Mouse (Mus musculus) telencephalon, adult 2 months (tissue): ENCODE measurements around the gene Tbkbp1.

ENCODE experiments used
- DNase-seq: peaks from one replicate; pipeline ENCODE4 v3.0.0-alpha.2; 2011; ENCODE audit warnings: low read depth, low spot score

Gene Tbkbp1

DNA sequence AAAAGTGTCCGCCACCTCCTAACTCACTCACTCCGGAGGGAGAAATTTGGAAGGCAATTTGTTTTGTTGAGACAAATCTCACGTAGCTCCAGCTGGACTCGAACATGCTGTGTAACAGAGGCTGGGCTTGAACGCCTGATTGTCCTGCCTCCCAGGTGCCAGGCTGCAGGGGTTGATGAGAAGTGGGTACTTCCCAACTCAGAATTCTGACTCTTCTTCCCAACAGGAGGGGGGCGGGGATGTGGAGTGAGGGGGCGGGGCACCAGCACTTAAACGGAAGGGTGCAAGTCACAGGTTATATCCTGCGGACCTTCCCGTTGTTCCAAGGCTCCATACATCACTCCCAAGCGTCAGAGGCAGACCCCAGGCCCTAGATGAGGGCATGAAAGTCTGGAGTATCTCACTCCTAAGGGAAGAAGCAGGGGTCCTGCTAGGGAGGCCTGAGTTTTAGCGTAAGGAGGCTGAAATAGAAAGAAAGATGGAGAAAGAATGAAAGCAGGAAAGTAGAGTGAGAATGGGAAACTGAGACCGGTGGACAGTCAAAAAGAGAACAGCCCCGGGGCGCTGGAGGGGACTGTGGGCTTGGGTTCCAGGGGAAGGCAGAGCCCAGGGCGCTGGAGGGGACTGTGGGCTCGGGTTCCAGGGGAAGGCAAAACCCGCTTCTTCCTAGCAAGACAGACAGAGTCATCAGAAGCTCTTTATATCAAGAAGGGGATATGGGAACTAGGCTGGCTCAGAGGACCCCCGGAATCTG, 23.6 kb downstream of the Tbkbp1 start:
- DNase-seq: no peak

DNA sequence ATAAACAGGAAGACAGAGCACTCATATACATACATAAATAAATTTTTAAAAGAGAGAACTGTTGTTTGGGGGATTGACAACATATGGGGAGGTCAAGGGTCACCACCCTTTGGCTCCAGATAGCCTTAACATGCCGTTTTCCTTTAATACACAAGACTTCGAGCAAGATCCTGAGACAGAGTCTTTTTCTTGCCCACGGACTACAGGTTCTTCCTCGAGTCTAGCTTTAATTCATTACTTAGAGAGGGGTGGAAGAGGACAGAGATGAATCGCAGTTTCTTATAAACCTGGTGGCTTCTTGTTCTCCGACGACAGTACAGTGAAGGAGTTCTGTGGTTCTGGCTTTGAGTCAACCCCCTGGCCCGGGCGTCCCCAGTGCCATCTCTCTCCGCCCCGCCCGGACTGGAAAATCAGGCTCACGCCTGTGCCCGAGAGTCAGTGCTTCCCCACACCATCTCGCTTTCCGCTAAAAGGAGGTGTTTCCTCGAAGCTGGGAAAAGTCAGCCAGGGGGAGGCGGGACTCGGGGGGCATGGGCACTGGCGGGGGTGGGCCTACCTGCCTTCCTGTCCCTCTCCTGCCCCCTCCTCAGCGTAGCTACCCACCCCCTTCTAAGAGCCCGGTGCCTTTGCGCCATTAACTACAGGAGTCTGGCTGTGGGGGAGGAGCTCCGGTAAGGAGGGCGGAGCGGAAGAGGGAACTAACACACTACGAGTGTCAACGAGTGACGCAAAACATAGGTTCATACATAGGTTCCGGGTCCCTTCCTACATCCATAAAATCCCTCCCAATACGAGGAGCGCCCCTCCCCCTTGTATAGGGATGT, 24.4 kb downstream of the Tbkbp1 start:
- DNase-seq: no peak

DNA sequence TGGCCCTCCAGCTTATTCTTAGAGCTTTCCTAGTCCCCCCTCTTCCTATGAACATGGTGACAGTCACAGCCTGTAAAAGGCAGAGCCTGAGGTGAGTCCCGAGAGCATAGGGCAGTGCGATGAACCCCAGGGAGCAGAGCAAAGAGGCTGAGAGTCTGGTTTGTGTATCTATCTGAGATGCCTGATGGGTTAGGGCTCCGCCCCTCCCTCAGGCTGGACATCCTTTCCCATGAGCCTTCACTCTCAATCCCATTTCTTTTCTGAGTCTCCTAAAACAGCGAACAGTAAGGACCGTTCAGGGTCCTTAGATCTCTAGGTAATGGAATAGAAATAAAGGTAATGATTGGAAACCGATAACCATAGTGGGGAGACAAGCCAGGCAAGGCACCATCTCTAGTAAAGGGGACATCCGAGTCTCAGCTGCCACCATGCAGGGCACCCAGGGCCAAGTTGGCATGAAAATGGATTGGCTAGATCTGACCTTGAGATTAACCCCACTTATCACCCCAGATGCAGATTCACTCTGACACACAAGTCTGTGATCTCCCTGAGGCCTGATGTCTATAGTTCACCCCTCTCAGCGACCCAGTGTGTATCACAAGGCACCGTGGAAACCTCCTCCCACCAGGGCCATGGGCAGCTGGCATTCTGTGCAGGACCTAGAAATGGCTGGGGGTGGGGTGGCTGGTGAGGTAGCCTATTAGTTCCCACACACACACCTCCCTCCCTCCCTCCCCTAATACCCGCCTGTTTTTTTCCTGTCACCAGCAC, 26.8 kb downstream of the Tbkbp1 start:
- no peak for DNase-seq

DNA sequence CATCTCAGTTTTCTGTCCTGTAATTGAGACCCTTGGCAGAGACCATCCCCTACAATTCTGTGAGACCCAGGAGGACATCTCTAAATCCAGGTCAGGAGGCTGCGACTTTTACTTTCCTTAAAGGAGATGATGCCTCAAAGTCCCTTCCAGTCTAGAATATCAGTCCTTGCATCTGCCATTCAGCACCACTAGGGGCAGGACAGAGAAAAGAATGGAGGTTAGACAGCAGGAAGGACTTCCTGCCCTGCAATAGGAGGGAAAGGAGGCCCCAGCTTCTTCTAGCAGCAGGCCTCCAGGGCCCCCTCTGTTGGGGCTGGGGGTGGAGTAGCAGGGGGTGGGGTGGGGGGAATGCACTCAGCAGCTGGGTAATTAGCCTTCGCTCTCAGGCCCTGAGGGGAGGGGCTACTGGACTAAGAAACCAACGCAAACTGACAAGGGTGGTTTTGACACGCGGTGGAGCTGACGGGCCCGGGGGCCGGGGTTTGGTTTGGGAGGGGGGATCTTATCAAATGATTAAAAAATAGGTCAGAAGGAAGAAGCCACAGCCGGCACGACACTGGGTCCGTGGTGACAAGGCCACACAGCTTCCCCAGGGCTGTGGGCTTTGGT, 27.9 kb downstream of the Tbkbp1 start:
- no peak for DNase-seq

DNA sequence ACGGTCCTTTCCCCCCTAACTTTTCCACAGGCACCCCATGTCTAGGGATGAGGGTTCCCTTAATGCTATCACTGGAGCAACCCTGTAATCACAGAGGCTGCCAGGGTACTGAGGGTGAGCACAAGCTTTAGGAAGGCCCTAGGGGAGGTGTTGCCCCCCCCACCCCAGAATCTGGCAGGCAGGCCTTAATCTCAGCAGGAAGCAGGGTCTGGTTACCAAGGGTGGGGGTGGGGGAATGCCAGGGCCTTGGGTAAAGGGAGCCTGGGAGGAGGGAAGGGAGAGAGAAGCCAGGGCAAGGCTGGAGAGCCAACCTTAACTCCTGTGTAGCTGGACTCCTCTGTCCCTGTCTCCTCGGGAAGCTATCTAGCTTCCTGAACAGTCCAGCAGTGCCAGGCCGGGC, 30.7 kb downstream of the Tbkbp1 start:
- DNase-seq: no peak

DNA sequence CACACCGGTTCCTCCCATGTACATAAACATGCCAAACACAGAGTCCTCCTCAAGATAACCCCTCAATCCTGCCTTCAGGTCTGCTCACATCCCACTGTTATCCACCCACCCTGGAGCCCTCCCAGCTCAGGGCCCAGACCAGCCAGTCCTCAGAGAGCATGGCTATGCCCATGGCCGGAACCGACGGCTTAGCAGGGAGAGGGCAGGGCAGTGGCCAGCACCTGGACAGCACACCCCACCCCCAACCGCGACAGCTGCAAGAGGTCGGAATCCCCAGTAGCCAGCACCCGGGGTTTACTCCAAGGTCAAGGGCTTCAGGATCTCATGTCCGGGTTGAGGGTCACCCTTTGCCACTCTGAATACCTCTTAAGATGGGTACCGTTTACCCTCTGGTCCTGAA, 31.1 kb downstream of the Tbkbp1 start:
- no peak for DNase-seq

DNA sequence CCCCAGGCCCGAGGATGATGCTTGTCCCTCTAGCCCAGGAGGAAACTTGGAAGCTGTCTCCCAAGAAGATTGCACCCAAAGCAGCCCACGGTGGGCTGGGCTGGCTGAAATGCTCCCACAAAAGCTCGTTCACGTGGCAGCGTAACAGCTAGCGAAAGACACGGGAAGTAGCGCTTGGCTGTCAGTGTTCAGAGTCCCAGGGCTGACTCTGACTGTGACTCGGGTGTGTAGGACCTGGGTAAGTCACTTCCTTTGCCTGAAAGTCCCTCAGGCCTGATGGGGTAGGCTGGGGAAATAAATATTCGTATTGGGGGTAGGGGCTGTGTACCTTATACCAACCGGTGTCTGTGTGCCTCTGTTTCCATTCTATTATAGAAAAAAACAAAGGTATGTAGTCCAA, 35.5 kb downstream of the Tbkbp1 start:
- DNase-seq: no peak

DNA sequence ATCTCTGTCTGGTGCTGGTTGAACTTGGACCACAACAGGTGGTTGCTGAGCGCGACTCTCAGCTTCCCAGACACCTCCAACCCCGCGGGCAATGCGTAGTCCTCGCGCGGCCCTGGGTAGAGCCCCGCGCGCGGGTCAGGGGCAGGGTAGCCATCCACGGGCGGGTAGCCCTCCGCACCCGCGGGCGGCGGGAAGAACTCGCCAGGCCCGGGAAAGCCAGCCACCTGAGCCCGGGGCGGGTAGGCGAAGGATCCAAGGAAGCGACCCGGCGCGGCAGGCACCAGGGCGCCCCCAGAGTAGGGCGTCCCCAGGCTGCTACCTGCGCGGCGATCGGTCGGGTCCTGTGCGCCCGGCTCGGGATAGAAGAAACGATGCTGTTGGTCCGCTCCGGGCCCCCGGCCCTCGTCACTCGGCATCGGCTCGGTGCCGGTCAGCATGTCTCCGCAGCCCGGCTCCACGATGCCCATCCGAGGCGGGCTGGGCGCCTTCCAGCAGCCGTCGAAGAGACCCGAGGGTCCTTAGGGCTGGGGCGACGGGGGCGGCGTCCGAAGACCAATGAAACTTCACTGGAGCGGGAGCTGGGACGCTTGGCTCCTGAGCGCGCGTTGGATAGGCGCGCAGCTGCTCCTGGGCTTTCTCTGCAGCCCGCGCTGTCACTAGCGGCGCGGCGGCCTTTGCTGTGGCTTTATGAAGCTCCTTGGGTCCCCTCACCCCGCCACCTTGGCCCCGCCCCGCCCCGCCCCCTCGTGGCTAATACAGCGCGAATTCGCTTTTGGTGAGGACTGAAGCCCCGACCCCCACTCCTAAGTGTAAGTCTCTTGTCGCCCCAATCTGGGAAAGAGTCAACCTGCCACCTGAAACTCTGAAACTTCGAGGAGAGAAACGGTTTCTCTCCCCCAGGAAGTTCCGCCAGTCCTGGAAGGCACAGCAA, 36.4 kb downstream of the Tbkbp1 start, which contains the start of gene Tbx21:
TSS of gene Tbx21 (minus strand) at position 661 of the 931 bp plus-strand sequence.
- DNase-seq: no peak

DNA sequence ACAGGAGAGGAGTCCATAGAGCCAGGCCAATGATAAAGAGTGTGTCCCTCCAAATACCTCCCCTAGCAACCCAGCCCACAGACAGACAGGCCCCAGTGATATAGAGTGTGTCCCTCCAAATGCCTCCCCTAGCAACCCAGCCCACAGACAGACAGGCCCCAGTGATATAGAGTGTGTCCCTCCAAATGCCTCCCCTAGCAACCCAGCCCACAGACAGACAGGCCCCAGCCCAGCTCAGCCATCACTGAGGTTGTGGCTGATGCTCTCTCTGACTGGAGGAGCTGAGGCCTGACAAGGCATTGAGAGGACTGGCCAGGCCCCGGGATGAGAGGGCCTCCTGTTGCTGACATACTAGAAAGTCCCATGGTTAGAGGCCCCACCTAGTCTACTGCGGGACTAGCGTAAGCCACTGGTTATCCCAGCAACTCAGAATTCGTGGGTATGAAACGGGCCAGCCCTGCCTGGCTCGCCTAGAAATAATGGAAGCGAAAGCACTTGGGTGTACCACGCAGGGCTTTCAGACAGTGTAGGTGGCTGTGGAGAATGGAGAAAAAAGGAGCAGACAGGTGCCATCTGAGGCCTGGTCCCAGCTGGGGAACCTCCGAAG, 38.7 kb downstream of the Tbkbp1 start:
- no peak for DNase-seq

DNA sequence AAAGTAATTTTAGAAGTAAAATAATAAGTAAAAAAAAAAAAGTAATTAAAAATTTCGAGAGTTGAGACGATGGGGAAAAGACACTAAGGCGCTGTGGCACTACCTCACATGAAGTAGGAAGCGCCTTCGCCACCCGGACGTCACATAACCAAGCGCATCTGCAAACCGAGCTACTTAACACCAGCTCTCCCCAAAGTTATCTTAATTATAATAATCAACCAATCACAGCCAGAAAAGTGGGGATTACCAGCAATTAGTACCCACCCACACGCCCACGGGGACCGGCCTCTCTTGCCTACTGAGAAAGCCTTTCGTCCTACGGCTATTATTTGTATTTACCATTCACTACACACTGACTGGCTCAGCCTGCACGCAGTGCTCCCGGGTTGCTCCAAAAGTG, 42.3 kb downstream of the Tbkbp1 start:
- no peak for DNase-seq

DNA sequence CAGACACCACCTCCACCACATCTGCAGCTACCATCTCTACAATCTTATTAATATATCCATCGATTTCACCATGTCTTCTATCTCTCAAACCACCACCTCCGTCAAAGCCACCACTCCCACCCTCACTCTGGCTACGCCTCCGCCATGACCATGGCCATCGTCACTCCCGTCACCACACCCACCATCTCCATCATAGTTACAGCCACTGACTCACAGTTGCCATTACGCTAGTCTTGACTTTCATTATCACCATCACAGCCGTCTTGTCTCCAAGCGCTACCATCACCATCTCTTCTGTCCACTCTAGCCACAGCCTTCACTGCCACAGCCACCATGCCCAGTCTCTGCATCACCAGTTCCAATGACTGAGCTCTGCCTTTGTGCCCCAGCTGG, 47.2 kb downstream of the Tbkbp1 start:
- no peak for DNase-seq

DNA sequence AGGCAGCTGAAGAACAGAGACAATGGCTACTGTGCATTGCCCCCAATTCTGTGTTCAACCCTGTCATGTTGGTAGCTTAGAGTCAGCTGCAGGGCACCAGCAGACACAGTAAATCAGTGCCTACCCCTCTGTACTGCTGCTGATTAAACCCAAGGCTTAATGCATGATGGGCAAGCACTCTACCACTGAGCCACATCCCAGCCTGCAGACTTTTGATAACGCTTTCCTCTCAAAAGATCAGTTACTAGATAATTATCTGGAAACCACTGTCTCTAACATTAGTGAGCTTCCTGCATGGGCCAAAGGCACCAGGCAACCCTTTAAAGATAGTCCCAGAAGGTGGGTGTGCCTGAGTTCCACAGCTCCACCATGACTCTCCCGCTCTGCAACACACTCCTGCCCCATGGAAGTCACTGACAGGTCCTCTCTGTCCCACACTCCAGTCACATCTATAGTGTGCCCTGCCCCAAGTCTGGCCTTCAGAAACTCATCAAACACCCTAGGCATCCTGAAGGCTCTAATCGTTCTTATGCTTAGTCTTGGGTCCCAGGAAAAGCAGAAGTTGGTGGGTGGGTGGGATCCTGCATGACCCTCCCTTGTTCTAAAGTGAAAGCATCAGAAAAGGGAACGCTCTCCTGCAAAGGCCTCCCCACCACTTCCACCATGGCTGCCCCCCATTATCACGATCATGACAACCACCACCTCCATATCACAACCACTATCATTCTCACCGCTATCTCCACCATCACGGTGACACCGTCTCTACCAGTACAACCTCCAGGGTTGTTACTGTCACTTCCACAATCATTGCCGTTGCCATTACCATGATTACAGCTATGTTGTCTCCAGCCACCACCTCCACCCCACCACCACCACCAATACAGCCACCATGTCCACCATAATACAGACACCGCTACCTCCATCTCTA, 47.9 kb downstream of the Tbkbp1 start:
- DNase-seq: no peak

DNA sequence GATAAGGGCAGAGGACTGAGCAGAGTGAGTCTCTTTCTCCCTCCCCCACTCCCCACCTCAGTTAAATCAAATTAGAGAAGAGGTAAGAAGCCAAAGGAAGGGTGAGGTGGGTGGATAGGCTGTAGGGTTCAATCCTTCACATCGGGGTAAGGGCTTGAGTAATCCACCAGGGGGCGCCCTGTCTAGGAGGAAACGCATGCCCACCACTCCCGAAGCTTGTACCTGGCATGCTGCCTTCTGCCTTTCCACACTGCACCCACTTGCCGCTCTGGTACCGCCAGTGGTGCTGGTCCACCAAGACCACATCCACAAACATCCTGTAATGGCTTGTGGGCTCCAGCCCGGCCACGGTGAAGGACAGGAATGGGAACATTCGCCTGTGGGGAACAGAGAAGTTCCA, 49.6 kb downstream of the Tbkbp1 start:
- no peak for DNase-seq

DNA sequence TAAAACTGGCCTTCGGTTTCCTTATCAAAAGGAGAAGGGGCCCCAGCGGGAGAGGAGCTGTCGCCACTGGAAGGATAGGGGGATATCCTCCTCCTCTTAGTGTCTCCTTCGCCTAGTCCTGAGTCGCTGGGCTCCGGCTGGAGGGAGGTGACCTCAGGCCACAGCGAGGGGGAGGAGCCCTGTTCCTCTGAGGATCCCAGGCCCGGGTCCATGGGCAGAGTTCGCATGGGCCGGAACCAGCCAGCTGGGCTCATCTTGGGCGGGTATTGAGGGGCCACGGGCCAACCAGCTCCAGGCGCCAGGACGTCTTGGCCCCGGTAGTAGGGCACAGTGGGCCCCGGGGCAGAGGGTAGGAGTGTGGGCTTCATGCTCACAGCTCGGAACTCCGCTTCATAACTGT, 52.5 kb downstream of the Tbkbp1 start:
- no peak for DNase-seq

DNA sequence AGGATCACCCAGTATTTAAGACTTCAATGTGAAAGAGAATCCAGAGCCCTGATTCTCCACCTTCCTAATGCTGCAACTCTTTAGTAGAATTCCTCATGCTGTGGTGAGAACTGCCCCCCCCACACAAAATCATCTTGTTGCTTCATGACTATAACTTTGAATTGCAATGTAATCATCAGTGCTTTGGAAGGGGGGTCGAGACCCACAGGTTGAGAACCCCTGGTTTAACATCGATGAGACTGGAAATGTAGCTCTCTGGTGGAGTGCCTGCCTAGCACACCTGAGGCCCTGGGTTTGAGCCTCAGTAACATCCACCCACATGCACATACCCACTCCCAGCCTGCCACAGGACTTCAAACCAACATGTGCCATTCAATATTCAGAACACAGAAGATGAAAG, 56.7 kb downstream of the Tbkbp1 start:
- DNase-seq: no peak

DNA sequence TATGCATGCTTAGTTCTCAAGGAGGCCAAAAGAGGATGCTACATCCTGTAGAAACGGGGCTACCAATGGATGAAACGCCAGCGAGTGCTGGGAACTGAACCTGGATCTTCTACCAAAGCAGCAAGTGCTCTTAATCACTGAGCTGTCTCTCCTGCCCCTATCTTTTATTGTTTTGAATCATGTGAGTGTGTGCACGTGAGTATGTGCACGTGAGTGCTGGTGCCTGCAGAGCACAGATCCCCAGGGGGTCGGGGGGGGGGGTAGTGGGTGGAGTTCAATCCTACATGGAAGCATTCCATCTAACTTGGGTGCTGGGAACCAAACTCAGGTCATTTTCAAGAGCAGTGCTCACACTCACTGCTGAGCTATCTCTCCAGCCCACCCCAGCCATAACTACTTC, 64.9 kb downstream of the Tbkbp1 start:
- DNase-seq: no peak
